Mouse (Mus musculus): ENCODE results near the gene Il12a.
"Not testable (repeated sequence)": the region's sequence is repeated elsewhere in the genome, so short reads cannot be mapped to it uniquely, and the experiment has no call there.

Il12a gene

DNA sequence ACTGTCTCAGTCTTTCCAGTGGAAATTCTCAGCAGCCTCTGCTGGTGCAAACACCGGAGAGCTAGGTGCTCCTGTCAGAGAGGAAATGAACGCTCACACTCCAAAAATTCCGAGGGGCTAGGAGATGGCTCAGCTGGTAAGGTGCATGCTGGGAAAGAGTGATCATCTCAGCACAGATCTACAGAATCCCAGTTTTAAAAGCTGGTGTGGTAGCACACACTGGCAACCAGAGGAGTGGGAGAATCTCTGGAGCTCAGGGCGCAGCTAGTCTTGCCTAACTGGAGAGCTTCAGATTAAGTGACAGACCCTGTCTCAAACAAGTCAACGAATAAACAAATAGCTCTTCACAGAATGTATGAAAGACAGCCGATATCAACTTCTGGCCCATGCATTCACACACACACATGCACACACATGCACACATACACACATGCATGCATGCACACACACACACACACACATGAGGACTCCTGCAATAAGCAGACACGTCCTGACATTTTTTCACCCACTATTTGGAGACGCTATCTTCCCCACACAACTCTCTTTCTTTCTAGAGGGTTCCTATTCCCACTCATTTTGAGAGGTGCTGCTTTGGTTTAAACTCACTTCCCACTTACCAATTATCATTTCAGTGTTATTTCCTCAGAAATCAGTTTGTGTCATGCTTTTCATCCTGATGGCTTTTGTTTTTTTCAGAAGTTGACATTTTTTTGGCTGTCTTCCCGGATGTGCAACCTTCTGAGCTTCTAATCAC lies 52.5 kb downstream of the Il12a start:
- DNase-seq (ENCODE audit: low read depth, low spot score) = no peak

- DNase-seq (ENCODE audit: low read depth, low spot score) = no peak
Measured at GRCm38 (mm10) chr3:68743472-68743732, 53.0 kb downstream of the Il12a start.

- DNase-seq (ENCODE audit: low read depth, low spot score) = peak; percentile 23
Measured at GRCm38 (mm10) chr3:68744162-68744561, 53.7 kb downstream of the Il12a start.

- DNase-seq (ENCODE audit: low read depth, low spot score) = no peak
Measured at GRCm38 (mm10) chr3:68745033-68745432, 54.6 kb downstream of the Il12a start.

DNA sequence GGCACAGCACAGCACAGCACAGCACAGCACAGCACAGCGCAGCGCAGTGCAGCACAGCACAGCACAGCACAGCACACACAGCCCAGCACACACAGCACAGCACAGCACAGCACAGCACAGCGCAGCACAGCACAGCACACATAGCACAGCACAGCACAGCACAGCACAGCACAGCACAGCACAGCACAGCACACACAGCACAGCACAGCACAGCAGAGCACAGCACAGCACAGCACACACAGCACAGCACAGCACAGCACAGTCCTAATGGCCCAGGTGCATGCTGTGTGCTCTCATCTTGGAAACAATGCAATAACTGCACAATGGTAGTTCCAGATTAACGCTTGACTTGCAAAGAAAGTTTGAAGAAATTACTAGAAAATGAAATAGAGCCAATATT lies 55.8 kb downstream of the Il12a start:
- not testable (repeated sequence) for DNase-seq (ENCODE audit: low read depth, low spot score)
